Mouse (Mus musculus) liver, embryonic 14.5 days (tissue): Measurements from ENCODE around the gene Gfra1.

Experiments used
- CTCF ChIP-seq: IDR thresholded peaks from 2 replicates; pipeline ENCODE4 v1.5.1; 2016; ENCODE audit warnings: antibody characterized with exemption, low read depth, control low read depth
- EP300 ChIP-seq: IDR thresholded peaks from 2 replicates; pipeline ENCODE4 v1.6.1; 2016; ENCODE audit warnings: antibody characterized with exemption, low read depth

DNA sequence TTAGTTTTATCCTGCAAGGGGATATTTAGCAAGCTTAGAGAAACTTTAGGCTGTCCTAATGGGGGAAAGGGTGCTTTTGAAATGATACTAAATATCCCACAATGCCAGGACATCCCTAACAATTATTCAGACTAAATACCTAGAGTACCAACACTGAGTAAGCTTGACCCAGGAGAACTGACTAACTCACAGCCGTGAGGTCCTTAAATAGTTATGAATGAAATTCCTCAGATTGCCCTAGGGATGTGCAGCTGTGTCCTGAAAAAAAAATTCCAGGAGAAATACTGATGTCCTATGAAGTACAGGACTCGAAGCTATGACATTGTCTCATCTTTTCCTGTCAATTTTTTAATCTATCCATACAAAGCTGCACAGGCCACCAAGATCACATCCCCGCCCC is 201.5 kb downstream of the Gfra1 start:
- TF ChIP-seq CTCF (no peak), EP300 (no peak)
